Mouse (Mus musculus) hindlimb bud, embryonic 11.5 days (tissue): Measurements from ENCODE around the gene Stx18.
A peak's percentile ranks its signal among the peaks of the same experiment; 100 is the strongest.

Experiments used
- DNase-seq: peaks from one replicate; pipeline ENCODE4 v3.0.0-alpha.2; 2012; ENCODE audit warnings: low read depth, low spot score; ENCODE audit errors: extremely low spot score

The Stx18 gene

GRCm38 (mm10) chr5:38078575-38078974 lies 40.0 kb downstream of the Stx18 start:
- no peak for DNase-seq

GRCm38 (mm10) chr5:38080472-38080871 lies 41.9 kb downstream of the Stx18 start:
- no peak for DNase-seq

- no peak for DNase-seq
These were observed 44.0 kb downstream of the Stx18 start for GRCm38 (mm10) chr5:38082589-38082988.

GRCm38 (mm10) chr5:38083362-38083761 lies 44.8 kb downstream of the Stx18 start:
- DNase-seq = no peak

GRCm38 (mm10) chr5:38084616-38085015 lies 46.1 kb downstream of the Stx18 start:
- DNase-seq = no peak

GRCm38 (mm10) chr5:38085561-38086392 lies 47.2 kb downstream of the Stx18 start:
- peak; percentile 70 for DNase-seq

GRCm38 (mm10) chr5:38090111-38090510 lies 51.6 kb downstream of the Stx18 start:
- DNase-seq = no peak

- no peak for DNase-seq
These were observed 52.0 kb downstream of the Stx18 start for GRCm38 (mm10) chr5:38090581-38090980.

GRCm38 (mm10) chr5:38091046-38091965 lies 52.8 kb downstream of the Stx18 start:
- no peak for DNase-seq

GRCm38 (mm10) chr5:38091966-38092304 lies 53.4 kb downstream of the Stx18 start:
- DNase-seq = no peak

- DNase-seq = no peak
These were observed 55.8 kb downstream of the Stx18 start for GRCm38 (mm10) chr5:38094331-38094730.

GRCm38 (mm10) chr5:38097501-38098093 lies 59.1 kb downstream of the Stx18 start:
- DNase-seq = no peak

- no peak for DNase-seq
These were observed 60.7 kb downstream of the Stx18 start for GRCm38 (mm10) chr5:38099139-38099676.

GRCm38 (mm10) chr5:38102945-38103344 lies 64.4 kb downstream of the Stx18 start:
- DNase-seq = no peak

- peak; percentile 91 for DNase-seq
These were observed 67.6 kb downstream of the Stx18 start for GRCm38 (mm10) chr5:38106080-38106697.

- no peak for DNase-seq
These were observed 68.3 kb downstream of the Stx18 start for GRCm38 (mm10) chr5:38106807-38107206.

- DNase-seq = no peak
These were observed 76.0 kb downstream of the Stx18 start for GRCm38 (mm10) chr5:38114526-38114925.

GRCm38 (mm10) chr5:38117056-38117455 lies 78.5 kb downstream of the Stx18 start:
- DNase-seq = no peak

GRCm38 (mm10) chr5:38119268-38119667 lies 80.7 kb downstream of the Stx18 start:
- no peak for DNase-seq

- DNase-seq = no peak
These were observed 83.2 kb downstream of the Stx18 start for GRCm38 (mm10) chr5:38121699-38122098.
